Mouse (Mus musculus) midbrain, embryonic 10.5 days (tissue): ENCODE measurements around the gene Lce3b. TPM values are rescaled to one million over a fixed set of nuclear protein-coding genes. Genes with fewer than 3 reads are reported as not detected.

Experiments
- polyA plus RNA-seq: library from polyadenylated mRNA; unstranded; fragments of >200 nt; fragmentation: Nextera tagmentation; extraction: Ambion mirVana; gene quantifications from 2 replicates; pipeline ENCODE4 v1.2.1, GENCODE M21; 2016

Lce3b gene
- polyA plus RNA-seq, 1 experiment from 2014 or later, result not detected

Other genes starting within 250 kb of the Lce3b start
- gene Lce1d, start 245.8 kb upstream of the Lce3b start, polyA plus RNA-seq, result not detected in 2 replicates
- gene Lce1e, start 223.9 kb upstream of the Lce3b start, polyA plus RNA-seq, result not detected in 2 replicates
- gene Lce1f, start 212.6 kb upstream of the Lce3b start, polyA plus RNA-seq, result not detected in 2 replicates
- gene Gm38119, start 193.9 kb upstream of the Lce3b start, polyA plus RNA-seq, result not detected in 2 replicates
- gene Lce1g, start 180.6 kb upstream of the Lce3b start, polyA plus RNA-seq, result not detected in 2 replicates
- gene Lce1h, start 167.9 kb upstream of the Lce3b start, polyA plus RNA-seq, result not detected in 2 replicates
- gene Lce1i, start 154.1 kb upstream of the Lce3b start, polyA plus RNA-seq, result not detected in 2 replicates
- not detected in 2 replicates for gene Lce1j, start 142.5 kb upstream of the Lce3b start, polyA plus RNA-seq
- gene Lce1k, start 125.1 kb upstream of the Lce3b start, polyA plus RNA-seq, result not detected in 2 replicates
- not detected in 2 replicates for gene Kprp, start 105.7 kb upstream of the Lce3b start, polyA plus RNA-seq
- not detected in 2 replicates for gene Lce1l, start 81.7 kb upstream of the Lce3b start, polyA plus RNA-seq
- not detected in 2 replicates for gene 2310050C09Rik, start 62.8 kb upstream of the Lce3b start, polyA plus RNA-seq
- gene Lce3a, start 6.7 kb upstream of the Lce3b start, polyA plus RNA-seq, result not detected in 2 replicates
- not detected in 2 replicates for gene Lce3c, start 11.5 kb downstream of the Lce3b start, polyA plus RNA-seq
- not detected in 2 replicates for gene Lce3d, start 24.4 kb downstream of the Lce3b start, polyA plus RNA-seq
- gene Lce3e, start 34.1 kb downstream of the Lce3b start, polyA plus RNA-seq, result not detected in 2 replicates
- not detected in 2 replicates for gene Lce3f, start 59.2 kb downstream of the Lce3b start, polyA plus RNA-seq
- gene Crct1, start 82.7 kb downstream of the Lce3b start, polyA plus RNA-seq, result 0.17 and 0.32 TPM in 2 replicates
- not detected in 2 replicates for gene Lce1m, start 86.1 kb downstream of the Lce3b start, polyA plus RNA-seq
- gene Gm4858, start 135.8 kb downstream of the Lce3b start, polyA plus RNA-seq, result not detected in 2 replicates
- gene Crnn, start 211.8 kb downstream of the Lce3b start, polyA plus RNA-seq, result not detected in 2 replicates